Mouse (Mus musculus) ES-CJ7 (cell line): Measurements from ENCODE around the gene Gm42417.
A peak's percentile ranks its signal among the peaks of the same experiment; 100 is the strongest.

Experiments used
- DNase-seq: peaks from one replicate; pipeline ENCODE4 v3.0.0; 2011; ENCODE audit warnings: low read depth, low spot score

Gene Gm42417

GRCm38 (mm10) chr1:36539186-36539585 is at the start of gene Gm42417:
TSS of gene Gm42417 (minus strand) at chr1:36539429.
- no peak for DNase-seq

DNA sequence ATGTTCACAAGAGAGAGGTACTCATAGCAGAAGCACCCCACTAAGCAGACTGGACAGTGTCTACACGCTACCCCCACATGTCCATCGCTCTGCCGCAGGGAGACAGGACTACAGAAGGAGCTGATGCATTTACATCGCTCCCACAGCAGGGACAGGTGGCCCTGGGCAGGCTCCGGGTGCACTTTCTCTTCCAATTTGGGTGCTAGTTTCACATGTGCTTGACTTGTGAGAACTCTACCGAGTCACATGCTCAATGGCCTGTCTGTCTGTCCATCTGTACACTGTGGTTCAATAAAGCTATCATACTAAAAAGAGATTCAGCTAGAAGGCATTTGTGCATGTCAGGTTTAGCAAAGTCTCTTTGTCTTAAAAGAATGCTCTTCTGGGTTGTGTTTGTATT is 48.6 kb upstream of the Gm42417 start:
- no peak for DNase-seq

- no peak for DNase-seq
These were observed 47.1 kb upstream of the Gm42417 start for GRCm38 (mm10) chr1:36586288-36586687.

DNA sequence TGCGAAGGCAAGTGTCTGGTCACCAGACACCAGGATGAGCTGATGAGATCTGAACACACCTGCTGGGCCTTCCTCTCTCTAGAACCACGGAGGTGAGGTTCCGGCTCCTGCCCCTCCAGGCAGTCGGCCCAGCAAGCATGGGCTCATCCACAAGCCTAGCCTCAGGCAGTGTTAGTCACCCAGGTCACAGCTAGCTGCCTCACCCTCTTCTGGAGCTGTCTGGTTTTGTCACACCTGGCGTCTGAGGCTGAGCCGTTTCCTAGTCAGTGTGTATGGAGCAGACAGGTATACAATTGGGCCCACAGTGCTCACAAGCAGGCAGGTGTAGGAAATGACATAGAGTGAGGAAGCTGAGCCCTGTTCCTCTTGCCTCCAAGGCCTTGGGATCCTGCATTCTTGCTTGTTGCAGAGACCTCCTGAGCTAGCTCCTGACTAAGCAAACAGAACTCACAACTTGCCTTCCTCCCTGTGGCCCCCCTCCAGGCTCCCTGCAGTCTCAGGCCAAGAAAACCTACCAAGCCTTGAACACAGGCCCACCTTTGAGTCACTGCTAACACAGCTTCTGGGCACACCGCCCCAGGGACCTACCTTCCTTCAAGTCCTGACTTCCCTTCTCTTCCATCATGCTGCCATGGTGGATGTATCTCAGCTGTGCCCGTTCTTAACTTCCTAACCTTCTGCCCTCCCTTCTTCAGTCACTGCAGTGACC is 44.3 kb upstream of the Gm42417 start:
- DNase-seq: no peak

DNA sequence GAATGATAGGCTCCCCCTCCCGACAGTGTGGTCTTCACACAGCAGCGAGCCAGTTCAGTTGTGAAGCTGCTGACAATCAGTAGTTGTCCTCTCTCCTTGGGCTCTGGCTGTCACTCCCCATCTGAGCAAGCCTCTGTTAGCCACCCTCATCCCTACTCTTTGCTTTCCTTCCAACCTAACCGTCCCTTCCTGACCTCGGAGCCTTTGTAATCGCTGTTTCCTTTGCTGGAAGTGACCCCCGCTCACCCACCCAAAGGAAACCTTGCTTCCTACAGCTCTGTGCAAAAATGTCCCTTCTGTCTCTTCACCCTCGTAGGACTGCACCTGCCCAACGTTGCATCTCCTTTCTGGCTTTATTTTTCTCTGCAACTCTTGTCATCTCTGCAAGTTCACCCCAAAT is 43.0 kb upstream of the Gm42417 start:
- DNase-seq: no peak

- DNase-seq: no peak
These were observed 42.0 kb upstream of the Gm42417 start for GRCm38 (mm10) chr1:36581260-36581659.

- DNase-seq: peak; percentile 92
These were observed 41.4 kb upstream of the Gm42417 start for GRCm38 (mm10) chr1:36580384-36581207.

DNA sequence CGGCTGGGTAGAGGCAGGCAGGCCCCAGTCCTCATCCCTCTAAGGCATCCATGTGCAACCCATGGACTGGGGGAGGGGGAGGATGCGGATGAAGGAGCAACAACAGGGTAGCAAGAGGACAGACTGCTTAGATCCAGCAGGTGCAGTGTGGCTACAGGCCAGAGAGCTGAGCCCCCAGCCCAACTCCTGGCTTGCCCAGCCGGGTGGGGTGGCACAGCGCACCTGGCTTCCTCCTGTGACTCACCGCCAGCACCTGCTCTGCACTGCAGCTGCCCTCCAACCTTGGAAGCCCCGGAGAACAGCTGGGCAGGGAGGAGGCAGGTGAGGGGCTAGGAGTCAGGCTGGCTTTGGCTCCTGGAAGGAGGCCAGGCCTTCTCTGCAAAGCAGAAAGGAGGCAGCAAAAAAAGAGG is 40.8 kb upstream of the Gm42417 start:
- DNase-seq: no peak

GRCm38 (mm10) chr1:36576991-36577675 is 37.9 kb upstream of the Gm42417 start:
- DNase-seq: no peak

- no peak for DNase-seq
These were observed 36.1 kb upstream of the Gm42417 start for GRCm38 (mm10) chr1:36575347-36575746.

GRCm38 (mm10) chr1:36574196-36574955 is 35.1 kb upstream of the Gm42417 start:
- no peak for DNase-seq

DNA sequence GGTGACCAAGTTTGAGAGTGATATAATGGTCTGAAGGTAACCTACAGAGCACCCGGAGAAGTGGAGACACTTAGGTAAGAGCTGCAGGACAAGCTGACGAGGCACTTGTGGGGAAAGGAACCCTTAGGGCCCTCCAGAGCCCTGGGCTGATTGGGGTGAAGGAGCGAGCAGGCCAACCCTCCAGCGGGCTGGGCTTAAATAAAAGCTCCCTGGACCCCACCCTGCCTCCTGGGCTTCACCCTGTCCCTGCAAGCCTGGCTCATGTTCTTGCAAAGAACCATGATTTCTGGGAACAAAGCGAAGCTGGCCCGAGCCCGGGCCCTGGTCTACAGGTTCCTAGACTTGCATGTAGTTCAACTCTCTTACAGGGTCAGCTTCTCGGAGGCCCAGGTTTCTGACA is 34.3 kb upstream of the Gm42417 start:
- no peak for DNase-seq

- DNase-seq: no peak
These were observed 33.5 kb upstream of the Gm42417 start for GRCm38 (mm10) chr1:36572709-36573108.

DNA sequence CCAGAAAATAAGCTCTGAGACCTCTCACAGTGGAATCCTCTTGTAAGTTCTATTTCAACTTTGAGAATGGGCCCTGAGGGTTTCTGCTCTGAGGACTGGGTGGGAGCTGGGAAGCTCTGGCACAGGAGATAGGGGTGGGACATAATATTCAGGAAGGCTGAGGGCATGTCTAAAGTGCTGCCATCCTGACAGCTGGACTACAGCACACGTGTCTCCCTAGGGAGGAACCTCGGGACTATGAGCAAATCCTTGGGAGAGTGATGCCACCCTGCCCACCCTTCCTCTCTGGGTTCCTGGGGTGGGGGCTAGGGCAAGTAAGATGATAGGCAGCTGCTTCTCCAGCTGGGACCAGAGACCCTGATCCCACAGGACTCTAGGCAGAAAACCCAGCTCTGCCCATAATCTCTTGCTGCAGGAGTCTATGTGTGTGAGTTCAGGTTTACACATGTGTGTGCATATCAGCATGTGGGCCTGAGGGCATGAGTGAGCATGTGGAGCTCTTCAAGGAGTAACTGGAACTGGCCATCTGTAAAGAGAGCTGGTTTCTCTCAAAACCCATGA is 33.0 kb upstream of the Gm42417 start:
- no peak for DNase-seq

DNA sequence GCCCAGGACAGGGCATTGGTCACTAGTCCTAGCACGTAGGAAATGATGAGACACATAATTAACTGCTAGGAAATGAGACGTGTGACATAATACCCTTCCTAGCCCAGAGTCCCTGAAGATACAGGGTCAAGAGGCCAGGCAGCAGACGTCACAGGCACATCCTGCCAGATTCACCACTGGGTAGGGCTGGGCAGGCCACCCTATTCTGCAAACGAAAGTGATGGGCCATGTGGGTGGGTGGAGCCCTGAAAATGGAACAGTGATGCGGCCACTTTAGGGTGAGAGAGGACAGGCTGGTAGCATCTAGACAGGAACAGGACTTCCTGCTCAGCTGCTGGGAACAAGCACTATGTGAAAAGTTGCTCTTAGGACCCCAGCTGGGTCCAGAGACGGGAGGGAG is 32.4 kb upstream of the Gm42417 start:
- DNase-seq: no peak

DNA sequence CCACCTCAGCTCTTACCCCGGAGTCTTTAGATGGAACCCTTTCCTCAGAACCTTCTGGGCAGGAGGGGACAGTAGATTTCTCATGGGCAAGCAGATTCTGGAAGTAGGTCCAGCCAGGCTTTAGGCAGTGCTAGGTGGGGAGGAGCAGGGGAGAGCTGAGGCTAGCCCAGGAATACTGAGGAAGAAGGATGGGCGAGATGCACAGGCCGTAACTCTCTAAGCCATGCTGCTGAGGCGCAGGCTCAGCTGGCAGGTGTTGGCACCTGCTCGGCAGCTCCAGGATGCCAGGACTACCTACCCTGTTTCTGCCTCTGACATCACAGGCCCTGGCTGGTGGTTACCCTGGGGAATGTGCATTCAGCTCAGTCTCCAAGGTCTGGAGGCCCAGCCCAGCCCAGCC is 31.1 kb upstream of the Gm42417 start:
- DNase-seq: no peak

- no peak for DNase-seq
These were observed 30.6 kb upstream of the Gm42417 start for GRCm38 (mm10) chr1:36569694-36570276.

DNA sequence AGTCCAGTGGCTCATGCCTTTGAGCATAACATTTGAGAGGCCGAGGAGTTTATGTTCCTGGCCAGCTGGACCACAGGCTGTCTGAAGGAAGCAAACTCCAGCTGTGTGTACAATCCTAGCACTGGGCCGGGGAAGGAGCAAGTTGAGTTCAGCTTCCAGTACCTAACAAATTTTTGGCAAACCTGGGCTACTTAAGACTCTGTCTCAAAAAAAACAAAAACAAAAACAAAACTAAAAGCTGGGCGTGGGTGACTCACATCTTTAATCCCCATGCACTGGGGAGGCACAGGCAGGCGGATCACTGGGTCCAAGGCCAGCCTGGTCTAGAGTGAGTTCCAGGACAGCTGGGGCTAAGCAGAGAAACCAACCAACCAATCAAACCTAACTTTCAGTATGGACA is 29.5 kb upstream of the Gm42417 start:
- no peak for DNase-seq

GRCm38 (mm10) chr1:36567818-36568603 is 28.8 kb upstream of the Gm42417 start:
- DNase-seq: no peak

GRCm38 (mm10) chr1:36566425-36566824 is 27.2 kb upstream of the Gm42417 start:
- no peak for DNase-seq
